Mouse (Mus musculus) kidney, postnatal 36 days (tissue): ENCODE measurements at regions not wholly inside any gene's neighbourhood (a gene's known extent, or its start where the extent isn't known, plus 50 kb on each side); places are given as distances from the start of the nearest gene placed in this dataset.
A peak's percentile ranks its signal among the peaks of the same experiment; 100 is the strongest.

Source experiments
- DNase-seq, 2 experiments: peaks; one replicate each; pipeline ENCODE4 v3.0.0; 2021 to 2022; ENCODE audit warnings: mixed read lengths in 2 of 2

DNA sequence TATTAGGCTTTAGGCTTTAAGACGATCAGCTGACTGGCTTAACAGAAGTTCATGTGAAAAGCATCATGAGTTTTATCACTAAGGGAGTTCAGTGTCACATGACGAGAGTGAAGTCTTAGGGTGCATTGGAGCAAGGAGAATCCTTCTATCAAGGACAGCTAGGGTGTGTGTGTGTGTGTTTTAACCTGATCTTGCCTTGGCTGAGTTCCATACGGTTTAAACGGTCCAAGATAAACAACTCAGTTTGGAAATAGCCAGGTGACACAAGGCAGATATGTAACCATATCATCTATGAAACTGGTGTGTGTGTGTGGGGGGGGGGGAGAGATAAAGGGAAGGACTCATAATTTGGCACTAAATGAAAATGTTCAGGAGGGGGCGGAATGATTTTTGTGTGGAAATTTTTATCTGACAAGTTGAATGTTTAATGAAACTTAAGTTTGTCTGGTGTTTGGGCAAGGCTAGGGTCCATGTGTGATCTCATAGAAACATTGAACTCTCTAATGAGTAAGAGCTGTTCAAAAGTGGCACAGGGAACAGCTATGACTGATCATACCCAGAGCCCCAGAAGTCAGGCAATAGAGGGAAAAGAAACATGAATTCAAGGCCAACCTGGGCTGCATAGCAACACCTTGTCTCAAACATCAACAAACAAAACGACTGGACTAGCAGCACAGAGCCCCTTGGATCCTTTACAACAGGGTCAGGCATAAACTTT lies 132.2 kb upstream of the Map3k1 start:
- peak in 1 of 2 experiments; percentile 49 for DNase-seq

DNA sequence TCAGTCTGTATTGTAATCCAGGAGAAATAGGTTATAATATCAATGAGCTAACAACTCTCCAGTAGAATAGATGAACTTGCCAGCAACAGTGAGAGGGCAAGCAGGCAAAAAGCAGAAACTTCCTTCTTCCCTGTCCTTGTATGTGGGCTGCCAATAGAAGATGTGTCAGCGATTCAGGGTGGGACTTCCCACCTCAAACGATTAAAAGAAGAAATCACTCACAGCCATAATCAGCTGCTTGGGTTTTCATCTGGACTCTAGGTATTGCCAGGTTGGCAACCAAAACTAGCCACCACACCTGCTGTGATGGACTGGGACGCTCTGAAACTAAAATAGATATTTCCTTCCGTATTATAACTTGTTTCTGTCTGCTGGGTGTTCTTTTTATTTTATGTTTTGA lies 133.2 kb upstream of the Map3k1 start:
- no peak for DNase-seq

DNA sequence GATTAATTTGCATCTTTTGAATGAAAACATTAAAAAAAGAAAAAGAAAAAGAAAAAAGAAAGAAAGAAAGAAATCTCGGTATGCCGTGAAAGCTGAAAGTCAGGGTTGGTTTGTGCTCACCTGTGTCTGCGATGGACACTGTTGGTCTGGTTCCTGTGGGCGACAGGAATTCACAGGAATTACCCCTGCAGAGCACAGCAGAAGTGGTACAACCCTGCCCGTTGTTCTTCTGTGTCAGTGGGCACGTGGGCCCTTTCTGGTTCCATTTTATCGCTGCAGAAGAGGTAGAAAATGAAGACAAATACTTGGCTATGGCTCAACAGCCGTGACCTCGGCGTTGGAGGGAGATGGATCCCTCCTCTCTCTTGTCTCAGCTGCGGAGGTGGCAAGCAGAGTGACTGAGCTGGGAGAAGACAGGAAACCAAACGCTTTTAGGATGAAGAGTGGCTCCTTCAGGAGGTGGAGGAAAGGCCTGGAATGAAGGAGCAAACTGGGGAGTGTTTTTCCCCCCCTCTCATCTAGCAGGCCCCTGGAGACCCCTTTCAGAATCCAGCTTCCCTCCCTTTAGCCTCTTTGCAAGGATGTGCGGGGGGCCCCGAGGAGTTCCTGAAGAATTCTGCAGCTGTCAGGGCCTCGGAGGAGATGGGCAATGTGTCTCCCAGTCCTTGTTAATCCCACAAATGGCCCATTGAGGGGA lies 134.7 kb upstream of the Map3k1 start:
- DNase-seq = no peak

DNA sequence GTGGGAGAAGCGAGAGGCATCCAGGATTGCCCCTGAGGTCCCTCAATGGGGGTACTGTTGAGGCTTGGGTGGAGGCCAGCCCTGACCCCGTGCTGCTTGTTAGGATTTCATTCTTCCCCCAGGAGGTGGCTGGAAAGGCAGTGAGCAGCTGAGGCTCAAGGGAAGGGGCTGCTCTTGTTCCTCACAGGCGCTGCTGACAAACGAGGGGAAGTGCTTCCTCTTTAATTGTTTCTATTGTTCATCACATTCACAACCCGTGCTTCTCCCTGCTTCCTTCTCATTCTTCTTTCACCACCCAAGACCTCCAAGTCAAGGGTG lies 135.3 kb upstream of the Map3k1 start:
- DNase-seq = no peak

DNA sequence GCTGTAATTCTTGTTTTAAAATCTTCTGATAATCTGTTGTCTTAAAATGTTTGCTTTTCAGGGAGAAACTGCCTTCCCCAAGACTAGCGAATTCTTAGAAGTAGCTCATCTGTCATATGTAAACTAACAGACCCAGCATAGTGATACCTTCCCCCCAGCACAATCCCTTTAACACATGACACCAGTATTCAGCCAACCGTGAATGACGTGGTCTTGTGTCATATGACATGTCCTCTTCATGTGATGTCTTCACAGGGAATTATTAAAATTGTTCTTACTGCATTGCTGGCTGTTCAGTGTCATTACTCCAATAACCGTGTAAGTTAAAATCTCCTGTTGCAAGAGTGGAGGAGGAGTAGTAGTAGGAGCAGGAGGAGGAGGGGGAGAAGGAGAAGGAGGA lies 137.5 kb upstream of the Map3k1 start:
- no peak for DNase-seq

DNA sequence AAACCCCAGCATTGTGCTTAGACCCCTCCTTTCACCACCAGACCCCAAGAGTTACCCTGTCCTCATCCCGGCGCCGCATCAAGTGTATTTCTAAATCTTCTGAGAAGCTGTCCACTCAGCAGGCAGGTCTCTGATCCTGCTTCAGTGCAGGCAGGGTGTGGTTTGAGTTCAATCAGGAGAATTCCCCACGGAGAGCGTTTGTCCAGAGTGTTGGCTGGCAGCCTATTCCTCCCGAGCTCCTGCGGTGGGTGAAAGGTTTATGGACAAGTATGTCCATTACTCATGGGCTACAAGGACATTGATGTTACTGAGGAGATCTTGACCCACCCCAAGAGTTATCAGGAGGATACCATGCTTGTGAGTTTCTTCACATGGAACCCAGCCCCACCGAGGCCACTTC lies 138.0 kb upstream of the Map3k1 start:
- DNase-seq = no peak

DNA sequence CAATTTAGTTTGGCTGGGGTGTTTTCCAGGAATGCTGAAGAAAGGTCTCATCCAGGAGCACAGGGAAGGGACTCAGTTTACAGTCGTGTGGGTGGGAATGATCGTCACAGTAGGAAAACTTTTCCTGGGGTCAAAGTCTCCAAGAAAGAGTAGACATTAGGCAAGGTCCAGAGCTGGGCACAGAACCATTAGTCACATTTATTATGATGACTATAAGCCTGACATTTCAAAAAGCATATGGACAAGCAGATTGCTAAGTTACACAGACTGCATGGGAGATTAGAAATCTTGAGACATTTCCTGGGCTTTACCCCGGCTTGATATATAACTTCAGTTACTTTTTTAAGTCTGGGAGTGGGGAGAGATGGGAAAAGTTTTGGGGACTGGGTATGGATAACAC lies 139.6 kb upstream of the Map3k1 start:
- no peak for DNase-seq

DNA sequence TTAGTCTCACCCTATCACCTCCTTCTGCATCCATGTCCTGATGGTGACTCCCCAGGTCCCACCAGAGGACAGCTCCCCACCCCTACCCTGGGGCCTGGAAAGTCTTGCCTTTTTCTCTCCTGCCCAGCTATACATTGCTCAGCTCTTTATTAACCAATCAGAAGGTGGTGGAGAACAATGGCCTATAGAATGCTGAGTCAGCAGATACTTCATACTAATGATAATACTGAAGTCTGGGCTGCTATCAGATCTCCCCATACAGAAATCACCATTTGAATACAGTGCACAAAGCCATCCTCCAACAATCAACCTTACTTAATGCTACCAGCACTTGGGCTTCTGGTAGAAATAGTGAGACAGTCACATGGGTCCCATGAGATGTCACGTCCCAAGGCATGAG lies 141.2 kb upstream of the Map3k1 start:
- DNase-seq = no peak

DNA sequence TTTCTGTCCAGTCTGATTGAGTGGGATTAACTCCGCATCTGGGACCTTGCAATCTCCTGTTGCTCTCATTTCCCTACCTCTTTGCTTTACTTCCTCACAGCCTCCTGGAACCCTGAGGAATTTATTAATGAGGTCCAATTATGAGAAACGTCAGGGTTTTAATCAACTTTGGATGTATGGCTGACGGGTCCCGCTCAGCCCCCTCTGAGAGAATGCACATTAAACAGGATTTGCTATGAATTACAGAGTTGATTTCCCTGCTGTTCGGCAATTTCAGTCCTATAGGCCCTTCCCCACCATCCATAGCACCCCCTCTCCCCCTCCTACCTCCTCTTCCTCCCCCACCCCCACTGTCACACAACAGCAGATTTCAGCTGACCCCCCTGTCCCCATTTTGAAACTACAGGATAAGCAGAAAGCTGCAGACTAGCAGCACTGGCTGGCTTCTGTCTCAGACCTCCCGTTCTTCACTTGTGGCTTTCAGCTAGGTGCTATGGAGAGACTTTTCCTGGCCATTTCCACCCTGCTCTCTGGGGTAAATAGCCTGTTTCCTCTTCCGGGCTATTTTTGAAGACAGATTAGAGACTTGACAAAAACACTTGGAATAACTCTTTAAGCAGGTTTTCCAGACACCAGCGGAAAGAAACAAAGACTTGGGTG lies 145.2 kb upstream of the Map3k1 start:
- no peak for DNase-seq

DNA sequence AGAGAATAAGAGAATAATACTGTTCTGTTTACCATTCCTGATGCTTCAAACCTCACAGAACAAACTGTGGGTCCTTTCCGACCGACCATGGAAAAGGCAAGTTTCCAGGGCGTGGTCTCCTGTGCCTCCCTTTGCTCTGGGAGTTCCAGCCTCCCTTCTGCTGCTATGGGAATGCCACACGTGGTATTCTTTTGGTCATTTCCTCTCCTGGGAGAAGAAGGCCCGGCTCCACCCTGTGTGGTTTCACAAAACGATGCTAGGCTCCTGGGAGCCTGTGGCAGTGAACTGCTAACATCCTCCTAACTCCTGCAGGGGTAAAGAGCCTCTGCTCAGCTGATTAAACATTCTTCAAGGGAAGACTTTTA lies 145.7 kb upstream of the Map3k1 start:
- DNase-seq = peak; percentile 63 to 69

DNA sequence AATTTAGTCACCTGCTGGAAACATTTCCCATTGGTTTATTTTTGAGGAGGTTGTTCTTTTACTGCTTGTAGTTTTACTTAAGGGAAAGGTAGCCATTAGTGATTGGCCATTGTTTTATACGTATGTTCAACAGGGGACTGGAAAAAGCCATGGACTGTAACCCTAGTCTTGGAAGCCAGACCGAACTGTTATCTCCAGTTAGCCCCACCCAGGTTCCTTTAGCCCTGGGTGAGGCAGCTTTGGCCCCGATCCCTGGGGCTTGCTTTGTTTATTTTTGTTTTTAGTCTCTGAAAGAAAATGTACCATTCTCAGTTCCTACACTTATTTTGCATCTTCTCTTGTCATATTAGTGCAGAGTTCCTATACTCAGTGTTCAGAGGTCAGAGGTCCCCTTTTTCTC lies 148.3 kb upstream of the Map3k1 start:
- DNase-seq = no peak

DNA sequence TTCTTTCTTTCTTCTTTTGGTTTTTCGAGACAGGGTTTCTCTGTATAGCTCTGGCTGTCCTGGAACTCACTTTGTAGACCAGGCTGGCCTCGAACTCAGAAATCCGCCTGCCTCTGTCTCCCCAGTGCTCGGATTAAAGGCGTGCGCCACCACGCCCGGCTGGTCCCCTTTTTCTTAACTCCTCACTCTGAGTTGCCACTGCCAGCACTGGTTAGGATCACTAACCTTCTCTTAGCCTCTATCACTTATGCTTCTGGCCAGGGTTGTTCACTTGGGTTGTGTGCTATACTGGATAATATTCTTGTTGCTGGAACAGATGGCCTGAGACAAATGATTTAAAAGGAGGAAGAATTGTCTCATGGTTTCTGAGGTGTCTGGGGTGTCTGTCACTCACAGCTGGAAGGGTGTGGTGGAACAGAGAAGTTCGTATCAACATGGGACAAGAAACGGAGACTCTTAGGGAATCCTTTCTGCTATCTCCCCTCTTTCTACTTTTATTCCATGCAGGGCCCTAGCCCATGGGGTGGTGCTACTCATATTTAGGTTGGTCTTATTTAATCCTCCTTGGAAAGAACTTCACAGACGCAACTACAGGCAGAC lies 149.0 kb upstream of the Map3k1 start:
- no peak for DNase-seq

DNA sequence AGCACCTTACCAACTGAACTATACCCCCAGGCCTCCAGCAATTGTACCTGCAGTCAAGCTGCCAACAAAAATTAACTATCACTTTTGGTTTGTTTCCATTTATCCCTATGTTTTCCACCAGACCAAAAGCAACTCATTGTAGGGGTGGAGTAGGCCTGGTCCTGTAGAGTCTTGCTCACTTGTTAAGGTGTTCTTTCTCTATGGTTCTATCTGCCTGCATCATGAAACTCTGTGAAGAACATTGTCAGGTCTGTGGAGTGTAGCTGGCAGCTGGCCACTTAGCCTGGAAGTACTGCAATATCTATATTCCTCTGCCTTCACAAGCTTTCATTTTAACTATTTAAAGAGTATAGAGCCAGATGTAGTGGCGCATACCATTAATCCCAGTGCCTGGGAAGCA lies 149.6 kb upstream of the Map3k1 start:
- DNase-seq = peak in 1 of 2 experiments; percentile 52

DNA sequence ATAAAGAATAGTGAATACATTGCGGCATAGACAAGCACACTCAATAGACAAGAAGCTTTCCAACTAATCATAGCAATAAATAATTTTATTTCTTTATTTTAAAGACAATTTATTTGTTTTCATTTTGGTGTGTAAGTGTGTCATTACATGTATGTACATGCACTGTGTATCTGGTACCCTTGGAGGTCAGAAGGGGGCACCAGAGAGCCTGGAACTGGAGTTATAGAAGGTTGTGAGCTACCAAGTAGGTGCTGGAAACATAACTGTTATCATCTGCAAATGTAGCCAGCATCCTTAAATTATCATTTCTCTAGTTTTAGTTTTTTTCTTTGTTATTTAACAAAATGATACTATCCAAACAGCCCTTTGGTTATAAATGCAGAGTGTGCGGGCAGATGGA lies 151.2 kb upstream of the Map3k1 start:
- DNase-seq = no peak

DNA sequence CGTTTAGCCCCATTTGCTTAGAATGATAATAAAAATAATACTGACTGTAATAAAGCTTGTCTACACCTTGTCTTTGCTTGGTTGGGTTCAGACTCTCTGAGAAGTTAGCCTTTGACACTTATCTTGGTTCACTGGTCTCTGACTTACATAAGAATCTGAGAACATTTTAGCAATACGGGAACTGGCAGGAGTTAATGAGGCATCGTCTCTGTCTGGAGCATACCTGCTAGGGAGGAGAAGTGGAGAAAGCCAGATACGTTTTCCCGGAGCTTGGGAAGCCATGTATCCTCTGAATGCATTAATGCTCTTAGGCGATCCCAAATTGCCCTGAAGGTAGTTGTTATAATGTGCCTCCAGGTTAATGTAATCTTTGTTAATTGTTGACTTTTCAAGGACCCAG lies 152.6 kb upstream of the Map3k1 start:
- DNase-seq = peak; percentile 44 to 83

DNA sequence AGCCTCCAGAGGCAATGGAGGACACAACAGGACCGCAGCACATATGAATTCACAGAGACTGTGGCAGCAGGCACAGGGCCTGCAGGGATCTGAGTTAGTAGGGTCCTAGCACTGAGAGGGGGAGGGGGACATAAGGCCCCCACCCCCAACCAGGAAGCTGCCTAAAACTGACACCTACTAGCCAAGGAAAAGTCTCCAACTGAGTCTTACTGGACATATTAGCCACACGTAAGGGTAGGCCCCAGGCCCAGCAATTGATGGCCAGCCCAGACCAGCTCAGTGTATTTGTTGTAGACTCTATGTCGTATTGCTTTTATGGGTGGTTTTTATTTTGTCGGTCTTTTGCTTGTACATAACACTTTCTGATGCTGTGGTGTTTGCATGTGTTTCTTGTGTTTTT lies 153.4 kb upstream of the Map3k1 start:
- DNase-seq = no peak

DNA sequence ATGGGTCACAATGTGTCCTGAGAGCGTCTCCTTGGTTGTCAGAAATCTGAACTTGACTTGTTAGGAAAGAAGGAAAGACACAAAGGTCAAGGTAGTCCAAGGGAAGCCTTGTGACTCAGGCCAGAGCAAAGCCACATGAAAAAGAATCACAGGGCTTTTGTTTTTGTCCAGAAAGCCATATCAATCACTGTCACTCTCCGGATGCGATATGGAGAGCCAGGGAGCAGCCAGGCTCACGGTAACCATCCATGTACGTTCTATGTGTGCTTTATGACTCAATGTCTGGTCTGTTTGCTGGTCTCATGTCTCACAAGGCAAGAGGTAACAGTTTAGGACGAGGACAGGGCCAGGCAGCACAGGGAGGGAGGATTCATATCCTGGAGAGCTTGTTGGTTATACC lies 157.3 kb upstream of the Map3k1 start:
- no peak for DNase-seq

DNA sequence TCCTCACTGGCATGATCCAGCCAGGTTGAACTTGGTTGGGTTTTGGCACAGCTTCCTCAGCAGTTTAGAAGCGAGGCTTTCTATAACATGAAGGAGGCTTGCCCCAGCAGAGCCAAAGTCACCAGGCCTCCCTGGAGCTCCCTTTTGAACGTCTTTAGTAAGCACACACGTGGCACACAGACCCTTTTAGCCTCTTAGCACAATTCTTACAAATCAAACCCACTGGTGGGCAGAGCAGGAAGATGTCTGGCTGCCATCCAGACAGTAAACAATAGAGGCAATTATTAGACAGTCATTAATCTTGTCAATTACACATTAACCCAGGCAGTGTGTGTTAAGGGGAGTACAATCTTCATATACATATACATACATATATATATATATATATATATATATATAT lies 157.8 kb upstream of the Map3k1 start:
- peak in 1 of 2 experiments; percentile 39 for DNase-seq

DNA sequence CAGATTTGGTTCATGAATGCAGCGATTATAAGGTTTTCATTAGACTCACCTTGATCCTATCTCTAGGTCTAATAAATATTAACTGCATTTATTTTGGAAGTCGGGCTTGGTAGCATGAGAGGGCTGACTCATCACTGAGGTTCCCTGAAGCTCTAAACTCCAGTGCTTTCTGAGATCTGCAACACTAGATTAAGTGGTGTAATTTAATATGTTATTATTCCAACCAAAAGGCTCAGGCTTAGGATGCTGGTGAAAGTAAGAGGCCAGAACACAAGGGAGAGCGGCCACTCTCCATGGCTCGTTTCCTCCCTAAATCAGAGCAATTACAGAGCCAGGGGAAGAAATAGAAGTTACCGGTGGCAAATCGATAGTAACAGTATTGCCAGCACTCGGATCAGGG lies 159.4 kb upstream of the Map3k1 start:
- no peak for DNase-seq

DNA sequence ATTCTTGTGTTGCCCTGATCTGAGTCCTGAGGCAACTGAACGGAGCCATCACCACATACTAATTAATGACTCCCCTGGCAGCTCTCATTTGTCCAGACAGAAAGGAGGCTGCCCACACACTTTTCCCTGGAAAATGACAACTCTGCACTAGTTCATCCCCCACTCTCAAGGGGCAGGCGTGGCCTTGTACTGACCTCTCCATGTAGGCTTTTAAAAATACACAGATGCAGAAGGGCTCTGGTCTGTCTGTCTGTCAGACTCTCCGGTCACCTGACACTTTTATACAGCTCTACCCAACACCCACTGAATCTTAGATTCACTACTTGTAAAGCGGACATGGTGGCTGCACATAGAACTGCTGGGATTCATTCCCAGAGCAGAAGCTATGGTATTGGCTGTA lies 165.5 kb upstream of the Map3k1 start:
- DNase-seq = no peak

DNA sequence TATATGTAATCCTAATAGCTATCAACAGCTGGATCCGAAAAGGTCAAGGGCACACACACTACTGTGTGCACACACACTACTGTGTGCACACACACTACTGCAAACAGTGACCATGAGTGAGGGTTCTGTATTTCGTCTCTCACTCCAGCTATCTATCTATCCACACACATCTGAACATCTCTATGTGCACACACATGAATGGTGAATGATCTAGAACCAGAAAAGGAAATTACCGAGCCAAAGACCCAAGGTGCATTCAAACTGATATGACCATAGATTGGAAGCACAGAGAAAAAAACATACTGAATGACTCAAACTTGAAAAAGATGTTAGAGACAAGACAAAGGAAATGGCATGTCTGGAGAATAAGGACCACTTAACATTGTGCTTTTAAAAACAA lies 166.8 kb upstream of the Map3k1 start:
- DNase-seq = no peak

DNA sequence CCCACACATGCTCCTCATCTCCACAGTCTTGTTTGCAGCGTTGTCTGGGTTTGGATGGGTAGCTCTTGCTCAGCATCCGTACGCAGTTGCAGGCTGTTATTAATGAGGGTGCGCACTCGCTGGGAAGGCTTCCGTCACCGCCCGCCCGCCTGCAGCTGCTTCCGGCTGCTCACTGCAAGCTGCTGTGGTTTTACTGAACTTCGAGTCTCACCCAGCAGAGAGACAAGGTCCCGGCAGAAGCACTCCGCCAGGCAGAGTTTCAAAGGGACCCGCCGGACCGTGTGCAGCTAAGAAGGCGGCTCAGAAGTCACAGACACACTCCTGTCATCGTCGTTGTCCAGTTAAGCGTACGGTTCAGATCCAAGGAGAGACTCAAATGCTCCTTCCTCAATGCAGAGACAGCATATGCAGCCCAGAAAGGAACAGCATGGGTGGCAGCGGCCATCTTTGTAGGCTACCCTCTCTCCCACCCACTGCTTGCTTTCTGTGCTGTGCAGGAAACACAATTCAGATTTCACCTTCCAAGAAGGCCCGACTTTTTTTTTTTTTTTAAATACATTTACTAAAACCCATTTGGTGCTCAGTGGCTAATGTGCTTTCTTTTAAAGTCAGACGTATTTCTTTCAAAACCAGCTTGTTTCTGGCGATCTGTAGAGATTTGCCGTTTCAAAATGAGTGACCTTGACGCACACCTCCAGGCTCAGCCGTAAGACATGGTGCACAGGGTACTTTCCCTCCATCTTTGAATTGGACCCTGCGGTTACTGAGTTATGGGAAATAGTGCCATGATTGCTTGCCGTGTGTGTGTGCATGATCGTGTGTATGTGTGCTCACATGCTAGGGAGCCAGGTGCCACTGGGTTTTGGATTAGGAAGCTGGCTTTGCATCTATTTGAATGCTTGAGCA lies 169.2 kb upstream of the Map3k1 start:
- peak in 1 of 2 experiments; percentile 19 for DNase-seq

DNA sequence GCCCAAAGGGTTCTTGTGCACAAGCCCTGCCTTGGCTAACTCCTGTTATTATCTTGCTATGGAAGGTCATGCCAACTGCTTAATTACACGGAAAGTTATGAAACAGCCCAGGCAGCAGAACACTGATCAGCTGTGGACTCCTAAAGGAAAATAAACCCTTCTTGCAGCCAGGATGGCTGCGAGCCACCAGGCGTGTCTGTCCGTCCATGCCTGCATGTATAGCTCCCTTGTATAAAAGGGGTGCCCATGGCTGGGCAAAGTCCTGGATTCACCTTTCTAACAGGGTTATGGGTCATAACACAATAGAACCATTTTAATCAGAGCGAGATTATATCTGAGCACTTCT lies 169.9 kb upstream of the Map3k1 start:
- DNase-seq = peak; percentile 28 to 53
